Mouse (Mus musculus) neural tube, embryonic 11.5 days (tissue): ENCODE measurements around the gene Fanci. TPM values are rescaled to one million over a fixed set of nuclear protein-coding genes. Genes with fewer than 3 reads are reported as not detected.

Experiments
- ATAC-seq: fragments of 200-750 bp; cut with Nextera tagmentation; 2 replicates; pipeline ENCODE4 v1.8.0; 2017; ENCODE audit warnings: moderate number of reproducible peaks, mild to moderate bottlenecking, moderate TSS enrichment, moderate library complexity; ENCODE audit not compliant: insufficient read depth, low FRiP score, low TSS enrichment
- DNase-seq: peaks from one replicate; pipeline ENCODE4 v3.0.0-alpha.2; 2015; ENCODE audit warnings: low spot score
- H3K27ac ChIP-seq: fragments of 300-500 bp; sonication (generic); 2 replicates; pipeline ENCODE4 v1.5.1; 2014; ENCODE audit warnings: low read depth, mild to moderate bottlenecking, low read length
- H3K27me3 ChIP-seq: fragments of 300-500 bp; sonication (generic); 2 replicates; pipeline ENCODE4 v1.6.1; 2014; ENCODE audit warnings: mild to moderate bottlenecking, low read length, mixed read lengths; ENCODE audit not compliant: control insufficient read depth, insufficient read depth
- H3K36me3 ChIP-seq: fragments of 300-500 bp; sonication (generic); 2 replicates; pipeline ENCODE4 v1.6.1; 2014; ENCODE audit warnings: mild to moderate bottlenecking, low read length, moderate library complexity, mixed read lengths; ENCODE audit not compliant: control insufficient read depth, insufficient read depth
- H3K4me1 ChIP-seq: fragments of 300-500 bp; sonication (generic); 2 replicates; pipeline ENCODE4 v1.6.1; 2014; ENCODE audit warnings: low read length, mixed read lengths; ENCODE audit not compliant: control insufficient read depth, insufficient read depth
- H3K4me2 ChIP-seq: fragments of 300-500 bp; sonication (generic); 2 replicates; pipeline ENCODE4 v1.6.1; 2014; ENCODE audit warnings: low read depth, mild to moderate bottlenecking, moderate library complexity
- H3K4me3 ChIP-seq: fragments of 300-500 bp; sonication (generic); 2 replicates; pipeline ENCODE4 v1.5.1; 2014; ENCODE audit warnings: low read depth, low read length
- H3K9ac ChIP-seq: fragments of 300-500 bp; sonication (generic); 2 replicates; pipeline ENCODE4 v1.6.1; 2014; ENCODE audit warnings: mild to moderate bottlenecking, low read length
- H3K9me3 ChIP-seq: fragments of 300-500 bp; sonication (generic); 2 replicates; pipeline ENCODE4 v1.6.1; 2016; ENCODE audit warnings: low read length; ENCODE audit not compliant: control insufficient read depth
- whole genome bisulfite sequencing: fragments of 180-500 bp; shearing (Covaris S2); extraction: QIAGEN DNeasy Blood & Tissue Kit; methylation state at CpG from one replicate; pipeline ENCODE4 v1.1.7; 2014; 5-methylcytosine and 5-hydroxymethylcytosine counted together
- polyA plus RNA-seq: library from polyadenylated mRNA; unstranded; fragments of >200 nt; fragmentation: Nextera tagmentation; extraction: Ambion mirVana; gene quantifications from 2 replicates; pipeline ENCODE4 v1.2.1, GENCODE M21; 2014

Gene Fanci
- polyA plus RNA-seq, 1 experiment from 2014 or later, result 16.5 TPM

- H3K4me1 ChIP-seq, result no peaks in the 10 kb centered on the region
- H3K36me3 ChIP-seq, result no peaks in the 10 kb centered on the region
- WGBS, result 51% methylated on average over 2 of the region's 2 CpGs
- H3K27ac ChIP-seq, result no peak overlapping the region
- no peaks in the 10 kb centered on the region for H3K9me3 ChIP-seq
- H3K27me3 ChIP-seq, result no peaks in the 10 kb centered on the region
- H3K9ac ChIP-seq, result no peak overlapping the region
- no peak overlapping the region for H3K4me3 ChIP-seq
- ATAC-seq (no peak), DNase-seq (no peak)
- H3K4me2 ChIP-seq, result no peak overlapping the region
These were observed 81.1 kb downstream of the Fanci start for GRCm38 (mm10) chr7:79472792-79473191.

- Histone ChIP-seq H3K4me1 (no peaks in the 10 kb centered on the region), H3K4me3 (no peak overlapping the region), H3K4me2 (no peak overlapping the region), H3K27me3 (no peaks in the 10 kb centered on the region), H3K9ac (no peak overlapping the region), H3K9me3 (no peaks in the 10 kb centered on the region), H3K36me3 (no peaks in the 10 kb centered on the region), H3K27ac (no peak overlapping the region)
- WGBS, result 93% methylated on average over 9 of the region's 9 CpGs
- DNase-seq, result no peak
- no peak for ATAC-seq
These were observed 81.9 kb downstream of the Fanci start for GRCm38 (mm10) chr7:79473496-79474194.

GRCm38 (mm10) chr7:79474831-79475399, 83.2 kb downstream of the Fanci start:
- DNase-seq (no peak), ATAC-seq (no peak)
- H3K4me3 ChIP-seq, result no peak overlapping the region
- no peaks in the 10 kb centered on the region for H3K9me3 ChIP-seq
- WGBS, result 78% methylated on average over 5 of the region's 5 CpGs
- H3K36me3 ChIP-seq, result no peaks in the 10 kb centered on the region
- H3K4me2 ChIP-seq, result no peak overlapping the region
- no peaks in the 10 kb centered on the region for H3K4me1 ChIP-seq
- H3K27ac ChIP-seq, result no peak overlapping the region
- no peaks in the 10 kb centered on the region for H3K27me3 ChIP-seq
- no peak overlapping the region for H3K9ac ChIP-seq

GRCm38 (mm10) chr7:79486528-79486927, 94.8 kb downstream of the Fanci start:
- Histone ChIP-seq H3K4me3 (no peak overlapping the region), H3K27ac (no peak overlapping the region), H3K4me2 (no peak overlapping the region), H3K4me1 (no peaks in the 10 kb centered on the region), H3K27me3 (no peaks in the 10 kb centered on the region), H3K36me3 (no peaks in the 10 kb centered on the region), H3K9ac (no peak overlapping the region), H3K9me3 (no peaks in the 10 kb centered on the region)
- 58% methylated on average over 10 of the region's 10 CpGs for WGBS
- ATAC-seq, result no peak
- DNase-seq, result no peak

GRCm38 (mm10) chr7:79493915-79494314, 102.2 kb downstream of the Fanci start:
- Histone ChIP-seq H3K4me3 (no peak overlapping the region), H3K4me2 (no peak overlapping the region), H3K27ac (no peak overlapping the region), H3K9ac (no peak overlapping the region; the same call in 1 of the 2 replicates), H3K36me3 (no peaks in the 10 kb centered on the region), H3K27me3 (peaks cover 19% of the 10 kb centered on the region), H3K4me1 (peaks cover 12% of the 10 kb centered on the region), H3K9me3 (no peaks in the 10 kb centered on the region)
- DNase-seq (peak; percentile 77), ATAC-seq (no peak)
- WGBS, result 11% methylated on average over 8 of the region's 8 CpGs

GRCm38 (mm10) chr7:79495988-79496815, 104.5 kb downstream of the Fanci start:
- Histone ChIP-seq H3K9me3 (no peaks in the 10 kb centered on the region), H3K4me3 (peak overlapping the region; percentile 14), H3K27ac (peak overlapping the region; percentile 94), H3K9ac (peak overlapping the region; percentile 50), H3K4me1 (peaks cover 12% of the 10 kb centered on the region), H3K4me2 (peak overlapping the region; percentile 46), H3K27me3 (peaks cover 39% of the 10 kb centered on the region), H3K36me3 (no peaks in the 10 kb centered on the region)
- DNase-seq (peak; percentile 95), ATAC-seq (peak; percentile 51)
- 1% methylated on average over 38 of the region's 38 CpGs for WGBS

GRCm38 (mm10) chr7:79496816-79497328, 105.1 kb downstream of the Fanci start:
- Histone ChIP-seq H3K9ac (peak overlapping the region; percentile 50), H3K4me2 (peak overlapping the region; percentile 46)
- DNase-seq, result peak; percentile 38

GRCm38 (mm10) chr7:79497701-79498115, 106.0 kb downstream of the Fanci start:
- DNase-seq, result peak; percentile 89
- peak overlapping the region; percentile 59 for H3K9ac ChIP-seq
- peaks cover 12% of the 10 kb centered on the region for H3K4me1 ChIP-seq
- no peak overlapping the region for H3K4me3 ChIP-seq
- H3K9me3 ChIP-seq, result no peaks in the 10 kb centered on the region
- peak overlapping the region; percentile 94 for H3K27ac ChIP-seq
- H3K36me3 ChIP-seq, result no peaks in the 10 kb centered on the region
- ATAC-seq, result peak; percentile 48
- 1% methylated on average over 20 of the region's 20 CpGs for WGBS
- H3K27me3 ChIP-seq, result peaks cover 54% of the 10 kb centered on the region
- peak overlapping the region; percentile 94 for H3K4me2 ChIP-seq

More at GRCm38 (mm10) chr7:79496816-79497328, 105.1 kb downstream of the Fanci start:
- 1% methylated on average over 9 of the region's 9 CpGs for WGBS
- Histone ChIP-seq H3K36me3 (no peaks in the 10 kb centered on the region), H3K27me3 (peaks cover 46% of the 10 kb centered on the region), H3K27ac (peak overlapping the region; percentile 94), H3K9me3 (no peaks in the 10 kb centered on the region), H3K4me3 (peak overlapping the region; percentile 14), H3K4me1 (peaks cover 12% of the 10 kb centered on the region)
- ATAC-seq, result no peak
